Mouse (Mus musculus) cerebellum, adult 8-10 months (tissue): ENCODE data around the gene Cyp2b13.
"Not testable (repeated sequence)": the region's sequence is repeated elsewhere in the genome, so short reads cannot be mapped to it uniquely, and the experiment has no call there.

ENCODE experiments used
- DNase-seq: peaks from one replicate; pipeline ENCODE4 v3.0.0; 2022

Gene Cyp2b13

GRCm38 (mm10) chr7:26061197-26061596 is at the start of gene Cyp2b13:
Gene Cyp2b13 (plus strand): TSS chr7:26061497.
- not testable (repeated sequence) for DNase-seq

- not testable (repeated sequence) for DNase-seq
Measured at GRCm38 (mm10) chr7:26019814-26020332, 41.4 kb upstream of the Cyp2b13 start.

GRCm38 (mm10) chr7:26054885-26055630 is 6.2 kb upstream of the Cyp2b13 start:
- DNase-seq: not testable (repeated sequence)

GRCm38 (mm10) chr7:26071677-26072076 is 10.4 kb downstream of the Cyp2b13 start:
- not testable (repeated sequence) for DNase-seq

- no peak for DNase-seq
Measured at GRCm38 (mm10) chr7:26082595-26082994, 21.3 kb downstream of the Cyp2b13 start.

- DNase-seq: no peak
Measured at GRCm38 (mm10) chr7:26087391-26087790, 26.1 kb downstream of the Cyp2b13 start.

- not testable (repeated sequence) for DNase-seq
Measured at GRCm38 (mm10) chr7:26088578-26088977, 27.3 kb downstream of the Cyp2b13 start.

- DNase-seq: not testable (repeated sequence)
Measured at GRCm38 (mm10) chr7:26139623-26140022, 78.3 kb downstream of the Cyp2b13 start.

- DNase-seq: not testable (repeated sequence)
Measured at GRCm38 (mm10) chr7:26143657-26144056, 82.4 kb downstream of the Cyp2b13 start.
